9 mouse cellular contexts compared by ENCODE assay signal in the genomic region with DNA sequence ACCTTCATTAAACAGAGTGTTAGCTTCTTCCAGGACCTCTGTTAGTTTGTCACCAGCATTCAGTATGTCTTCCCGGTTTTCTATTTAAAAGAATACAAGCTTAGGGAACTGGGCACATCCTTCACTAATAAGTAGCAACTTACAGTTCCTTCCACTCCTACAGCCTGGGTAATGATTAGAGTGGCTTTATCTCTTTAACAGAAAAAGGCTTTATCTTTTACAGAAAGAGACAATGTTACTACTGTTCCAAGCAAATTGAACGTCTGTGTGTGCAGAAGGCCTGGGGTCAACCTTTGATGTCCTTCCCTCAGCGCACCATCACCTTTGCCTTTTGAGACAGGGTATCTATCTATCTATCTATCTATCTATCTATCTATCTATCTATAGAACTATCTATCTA. TPM values are rescaled to one million over a fixed set of nuclear protein-coding genes. Genes with fewer than 3 reads are reported as not detected.
A peak's percentile ranks its signal among the peaks of the same experiment; 100 is the strongest.
DNase-seq lines count a peak whose midpoint lies in the region; ATAC-seq and TF ChIP-seq lines count a peak whose summit lies in the region.
"Had no signal": no experiment of that assay in that cellular context is flagged by ENCODE, and none has a peak within 500 bp of the region (broad histone marks: within the 10 kb centered on the region; RNA-seq: fewer than 3 reads in every experiment).

No protein-coding gene starts in this region.

- H3K27ac ChIP-seq in heart, embryonic 15.5 days: peak overlapping the region; percentile 100
- H3K27ac ChIP-seq in hindbrain, embryonic 12.5 days: peak overlapping the region; percentile 98; the same call in 1 of the 2 replicates
- H3K27ac ChIP-seq in midbrain, embryonic 11.5 days (ENCODE audit: low read depth, low read length): no peak overlapping the region

- no peaks in the 10 kb centered on the region for H3K27me3 ChIP-seq in heart, embryonic 15.5 days
- H3K27me3 ChIP-seq in G1E (ENCODE audit: insufficient read depth, low read length): peaks cover 10% of the 10 kb centered on the region; the same call in 1 of the 2 replicates
- H3K27me3 ChIP-seq in hindbrain, embryonic 12.5 days: no peaks in the 10 kb centered on the region
- no peaks in the 10 kb centered on the region for H3K27me3 ChIP-seq in midbrain, embryonic 11.5 days (ENCODE audit: control insufficient read depth, insufficient read depth, low read length)
- H3K27me3 ChIP-seq: Patski had no signal

- peak overlapping the region; percentile 70 for H3K4me2 ChIP-seq in heart, embryonic 15.5 days
- peak overlapping the region; percentile 75 for H3K4me2 ChIP-seq in hindbrain, embryonic 12.5 days (replicated peaks)
- H3K4me2 ChIP-seq in midbrain, embryonic 11.5 days: peak overlapping the region; percentile 92

- 44% methylated on average over 3 of the region's 3 CpGs for WGBS in heart, embryonic 15.5 days
- WGBS in hindbrain, embryonic 12.5 days: 59% methylated on average over 3 of the region's 3 CpGs
- 67% methylated on average over 3 of the region's 3 CpGs for WGBS in midbrain, embryonic 11.5 days

- no peak for TF ChIP-seq CTCF in G1E (IDR thresholded peaks at IDR 0.05; ENCODE audit: low read depth, low read length)

- H3K9ac ChIP-seq in heart, embryonic 15.5 days: peak overlapping the region; percentile 99
- peak overlapping the region; percentile 92 for H3K9ac ChIP-seq in hindbrain, embryonic 12.5 days
- H3K9ac ChIP-seq in midbrain, embryonic 11.5 days (ENCODE audit: low read length): peak overlapping the region; percentile 97

- peaks cover 25% of the 10 kb centered on the region for H3K36me3 ChIP-seq in heart, embryonic 15.5 days
- peaks cover 47% of the 10 kb centered on the region for H3K36me3 ChIP-seq in G1E (replicated peaks)
- peaks cover 30% of the 10 kb centered on the region for H3K36me3 ChIP-seq in hindbrain, embryonic 12.5 days
- peaks cover 15% of the 10 kb centered on the region; the same call in 1 of the 2 replicates for H3K36me3 ChIP-seq in midbrain, embryonic 11.5 days (ENCODE audit: control insufficient read depth, insufficient read depth, low read length)

- H3K4me1 ChIP-seq in heart, embryonic 15.5 days (replicated peaks): peaks cover 19% of the 10 kb centered on the region
- H3K4me1 ChIP-seq in G1E (ENCODE audit: insufficient read depth, low read depth, low read length): peaks cover 28% of the 10 kb centered on the region
- peaks cover 16% of the 10 kb centered on the region for H3K4me1 ChIP-seq in hindbrain, embryonic 12.5 days
- H3K4me1 ChIP-seq in midbrain, embryonic 11.5 days (ENCODE audit: control insufficient read depth, insufficient read depth, low read length): peaks cover 12% of the 10 kb centered on the region

- DNase-seq in heart, adult 18-20 months: no peak
- no peak for DNase-seq in G1E (ENCODE audit: low spot score)
- DNase-seq in midbrain, embryonic 11.5 days (ENCODE audit: low spot score, missing footprints): peak; percentile 84
- no peak for DNase-seq in adrenal gland, adult 2 months
- no peak for DNase-seq in thymus, postnatal 25 days
- no peak for DNase-seq in retina, postnatal 1 day

- ATAC-seq in heart, embryonic 15.5 days (replicated peaks; ENCODE audit: insufficient number of reproducible peaks, insufficient read depth, low FRiP score, low read depth): no peak
- ATAC-seq in G1E (ENCODE audit: extremely low read depth, insufficient number of reproducible peaks, low FRiP score, poor library complexity, severe bottlenecking): no peak
- ATAC-seq in hindbrain, embryonic 12.5 days (ENCODE audit: low FRiP score): no peak
- ATAC-seq in midbrain, embryonic 11.5 days (ENCODE audit: low FRiP score): no peak

- H3K4me3 ChIP-seq in heart, embryonic 15.5 days: peak overlapping the region; percentile 98
- peak overlapping the region; percentile 97 for H3K4me3 ChIP-seq in G1E (ENCODE audit: low read depth, low read length)
- H3K4me3 ChIP-seq in hindbrain, embryonic 12.5 days: peak overlapping the region; percentile 89
- H3K4me3 ChIP-seq in midbrain, embryonic 11.5 days (ENCODE audit: low read depth, low read length): peak overlapping the region; percentile 85

- H3K9me3 ChIP-seq in heart, embryonic 15.5 days (replicated peaks): no peaks in the 10 kb centered on the region
- H3K9me3 ChIP-seq in G1E (replicated peaks): no peaks in the 10 kb centered on the region
- H3K9me3 ChIP-seq in hindbrain, embryonic 12.5 days (replicated peaks): no peaks in the 10 kb centered on the region
- H3K9me3 ChIP-seq in midbrain, embryonic 11.5 days (ENCODE audit: control insufficient read depth, low read length): no peaks in the 10 kb centered on the region

RNA-seq across cellular contexts. Expression of a gene that starts 25.7 kb away (rescaled TPM):
- 55.4 and 63.7 TPM in 2 replicates for polyA plus RNA-seq in heart, embryonic 15.5 days (2015; fragmentation: Nextera tagmentation; extraction: Ambion mirVana)
- total RNA-seq in heart, adult 18-20 months (2021): 10 to 100 TPM; 37.6 to 38.3 TPM
- total RNA-seq in G1E (2014; fragmentation: Nextera tagmentation): 32.2 and 37.5 TPM in 2 replicates
- total RNA-seq in G1E (2017): 41.4 and 49.9 TPM in 2 replicates
- polyA plus RNA-seq in G1E (2012): 3.5 and 5.2 TPM in 2 replicates
- polyA plus RNA-seq in hindbrain, embryonic 12.5 days (2016; fragmentation: Nextera tagmentation; extraction: Ambion mirVana): 59.5 and 71.2 TPM in 2 replicates
- polyA plus RNA-seq in midbrain, embryonic 11.5 days (2014; fragmentation: Nextera tagmentation; extraction: Ambion mirVana): 54.8 and 57.1 TPM in 2 replicates
- 10 to 100 TPM; 38.8 to 40.9 TPM for total RNA-seq in adrenal gland, adult 2 months (2021)
- 3.5 and 4.5 TPM in 2 replicates for polyA plus RNA-seq in adrenal gland, adult 2 months (2012; rRNA removed)

RNA-seq across cellular contexts. Expression of a gene that starts 27.0 kb away (rescaled TPM):
- polyA plus RNA-seq in heart, embryonic 15.5 days (2015; fragmentation: Nextera tagmentation; extraction: Ambion mirVana): 115 and 118 TPM in 2 replicates
- 10 to 100 TPM; 39.3 to 44.3 TPM for total RNA-seq in heart, adult 18-20 months (2021)
- 75.3 and 77.9 TPM in 2 replicates for total RNA-seq in G1E (2014; fragmentation: Nextera tagmentation)
- 149 and 167 TPM in 2 replicates for total RNA-seq in G1E (2017)
- 103 and 120 TPM in 2 replicates for polyA plus RNA-seq in G1E (2012)
- 132 and 145 TPM in 2 replicates for polyA plus RNA-seq in hindbrain, embryonic 12.5 days (2016; fragmentation: Nextera tagmentation; extraction: Ambion mirVana)
- 223 and 239 TPM in 2 replicates for polyA plus RNA-seq in midbrain, embryonic 11.5 days (2014; fragmentation: Nextera tagmentation; extraction: Ambion mirVana)
- total RNA-seq in adrenal gland, adult 2 months (2021): 10 to 100 TPM; 54.1 to 68.9 TPM
- 50.4 and 73.4 TPM in 2 replicates for polyA plus RNA-seq in adrenal gland, adult 2 months (2012; rRNA removed)

RNA-seq across cellular contexts. Expression of a gene that starts 31.3 kb away (rescaled TPM):
- 43.2 and 46.8 TPM in 2 replicates for polyA plus RNA-seq in heart, embryonic 15.5 days (2015; fragmentation: Nextera tagmentation; extraction: Ambion mirVana)
- total RNA-seq in heart, adult 18-20 months (2021): 100 to 1,000 TPM; 317 to 395 TPM
- total RNA-seq in G1E (2014; fragmentation: Nextera tagmentation) (not detected in 2 replicates), G1E (2017) (0.23 and 0.38 TPM in 2 replicates)
- polyA plus RNA-seq in G1E (2012): not detected in 2 replicates
- polyA plus RNA-seq in hindbrain, embryonic 12.5 days (2016; fragmentation: Nextera tagmentation; extraction: Ambion mirVana): 69.4 and 75.5 TPM in 2 replicates
- polyA plus RNA-seq in midbrain, embryonic 11.5 days (2014; fragmentation: Nextera tagmentation; extraction: Ambion mirVana): 45.8 and 47.3 TPM in 2 replicates
- 10 to 100 TPM; 36.2 to 44.4 TPM for total RNA-seq in adrenal gland, adult 2 months (2021)
- 37.0 and 43.0 TPM in 2 replicates for polyA plus RNA-seq in adrenal gland, adult 2 months (2012; rRNA removed)

Comparison
In these comparisons a context has a peak if more than half of its experiments do, and no peak if none do; other contexts are left out.
1. RNA of a gene that starts 31.3 kb away (polyA plus RNA-seq): 69.4 to 75.5 TPM in hindbrain, embryonic 12.5 days, 45.8 to 47.3 TPM in midbrain, embryonic 11.5 days, 43.2 to 46.8 TPM in heart, embryonic 15.5 days and 37.0 to 43.0 TPM in adrenal gland, adult 2 months; not detected in G1E; every median in the first group is over 10 times any median in the second.
2. Peak in every context shown above with its lines, with median percentiles within 50 percentile points of each other: H3K4me2 ChIP-seq, H3K4me3 ChIP-seq and H3K9ac ChIP-seq.